Mouse (Mus musculus) kidney, adult 2 months (tissue): ENCODE results near the gene Lgi2. TPM values are rescaled to one million over a fixed set of nuclear protein-coding genes. Genes with fewer than 3 reads are reported as not detected.

Experiments
- DNase-seq: peaks from one replicate; pipeline ENCODE4 v3.0.0; 2021
- H3K27ac ChIP-seq: fragments of 200-500 bp; 2 replicates; pipeline ENCODE4 v1.5.1; 2012; ENCODE audit warnings: low read depth, low read length, control low read depth, inconsistent platforms; ENCODE audit not compliant: insufficient read depth
- H3K27me3 ChIP-seq: fragments of 200-500 bp; replicated peaks from 2 replicates; pipeline ENCODE4 v1.6.1; 2012; ENCODE audit warnings: mild to moderate bottlenecking, moderate library complexity, low read length, inconsistent platforms; ENCODE audit not compliant: control insufficient read depth, insufficient read depth
- H3K36me3 ChIP-seq: fragments of 200-500 bp; 2 replicates; pipeline ENCODE4 v1.6.1; 2012; ENCODE audit warnings: mild to moderate bottlenecking, moderate library complexity, low read length, inconsistent platforms; ENCODE audit not compliant: control insufficient read depth, insufficient read depth
- H3K4me1 ChIP-seq: fragments of 200-500 bp; 2 replicates; pipeline ENCODE4 v1.6.1; 2011; ENCODE audit warnings: low read length; ENCODE audit not compliant: control insufficient read depth, insufficient read depth
- H3K4me3 ChIP-seq: fragments of 200-500 bp; 2 replicates; pipeline ENCODE4 v1.5.1; 2011; ENCODE audit warnings: mild to moderate bottlenecking, low read depth, low read length, control low read depth; ENCODE audit not compliant: insufficient read depth
- CTCF ChIP-seq: fragments of 200-500 bp; conservative IDR thresholded peaks from 2 replicates; pipeline ENCODE4 v1.5.1; 2011; ENCODE audit warnings: low read depth, mild to moderate bottlenecking, control low read depth, low read length, moderate library complexity, mixed read lengths; ENCODE audit not compliant: insufficient read depth, insufficient read length
- POLR2A ChIP-seq: fragments of 200-500 bp; IDR thresholded peaks from one replicate; pipeline ENCODE4 v1.6.1; 2011; ENCODE audit warnings: low read depth, low read length, control low read depth
- WGBS: fragments of 180-500 bp; shearing (Covaris S2); methylation state at CpG from one replicate; pipeline ENCODE4 v1.1.7; 2018; 5-methylcytosine and 5-hydroxymethylcytosine counted together
- polyA plus RNA-seq: library from polyadenylated mRNA; depleted of rRNA; stranded (reverse); fragments of >200 nt; gene quantifications from 2 replicates; pipeline ENCODE4 v1.2.3, GENCODE M21; 2012; rRNA removed

Lgi2 gene
- polyA plus RNA-seq, 1 experiment: 0.25 TPM

DNA sequence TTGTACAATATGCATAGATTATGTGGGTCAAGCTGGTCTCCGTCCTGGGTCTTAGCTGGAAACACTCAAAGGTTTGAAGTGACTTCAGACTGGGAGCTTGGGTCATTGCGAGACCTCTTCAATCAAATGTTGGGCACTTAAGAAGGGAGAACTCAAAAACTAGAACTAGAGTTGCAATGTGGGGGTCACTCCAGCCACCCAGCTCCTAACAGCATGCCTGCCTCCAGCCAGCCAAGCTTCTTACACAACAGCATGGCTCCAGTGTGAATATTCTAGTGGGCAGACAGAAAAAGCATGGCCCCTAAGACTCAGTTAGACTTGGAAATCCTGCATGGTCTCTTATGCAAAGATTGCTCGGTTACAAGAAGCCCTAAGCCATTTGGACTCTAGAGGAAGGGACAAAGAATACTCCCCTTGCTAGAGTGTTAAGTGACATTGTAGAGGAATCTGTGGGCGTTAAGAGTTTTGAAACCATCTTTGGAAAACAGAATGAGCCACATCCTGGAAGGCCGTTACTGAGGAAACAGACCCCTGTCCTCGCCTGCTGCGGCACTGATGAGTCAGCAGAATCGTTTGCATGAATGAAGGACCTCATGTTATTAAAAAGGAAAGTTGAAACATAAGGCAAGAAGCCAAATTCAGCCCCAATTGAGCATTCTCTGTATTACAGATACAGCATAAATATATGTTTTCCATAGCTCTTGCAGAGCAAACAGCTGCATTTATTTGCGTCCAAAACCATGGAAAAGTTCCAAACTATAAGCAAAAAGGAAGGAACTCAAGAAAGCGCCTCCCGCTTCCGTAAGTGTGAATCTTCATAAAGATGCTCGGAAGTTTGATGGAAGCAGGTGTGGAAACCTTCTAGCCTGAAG is 78.5 kb downstream of the Lgi2 start:
- DNase-seq: no peak
- H3K4me3 ChIP-seq: no peak overlapping the region
- no peaks in the 10 kb centered on the region for H3K36me3 ChIP-seq
- 70% methylated on average over 13 of the region's 13 CpGs for WGBS
- H3K27me3 ChIP-seq: no peaks in the 10 kb centered on the region
- no peaks in the 10 kb centered on the region for H3K4me1 ChIP-seq
- TF ChIP-seq POLR2A: no peak
- TF ChIP-seq CTCF: no peak
- H3K27ac ChIP-seq: no peak overlapping the region

Other genes starting within 250 kb of the Lgi2 start
- gene Sod3, start 202.7 kb downstream of the Lgi2 start, polyA plus RNA-seq: 347 and 350 TPM in 2 replicates
- 1.4 and 1.7 TPM in 2 replicates for gene Ccdc149, start 94.9 kb downstream of the Lgi2 start, polyA plus RNA-seq
- gene Sepsecs, start 103.2 kb upstream of the Lgi2 start, polyA plus RNA-seq: 10.5 and 11.9 TPM in 2 replicates
- 8.5 and 10.4 TPM in 2 replicates for gene Pi4k2b, start 175.1 kb upstream of the Lgi2 start, polyA plus RNA-seq
- 6.3 and 6.5 TPM in 2 replicates for gene Zcchc4, start 208.9 kb upstream of the Lgi2 start, polyA plus RNA-seq